Mouse (Mus musculus) WW6 (cell line): ENCODE results near the gene Asna1.

Source experiments
- DNase-seq: peaks from one replicate; pipeline ENCODE4 v3.0.0-alpha.2; 2013; ENCODE audit warnings: low read depth, low spot score

Asna1 gene

DNA sequence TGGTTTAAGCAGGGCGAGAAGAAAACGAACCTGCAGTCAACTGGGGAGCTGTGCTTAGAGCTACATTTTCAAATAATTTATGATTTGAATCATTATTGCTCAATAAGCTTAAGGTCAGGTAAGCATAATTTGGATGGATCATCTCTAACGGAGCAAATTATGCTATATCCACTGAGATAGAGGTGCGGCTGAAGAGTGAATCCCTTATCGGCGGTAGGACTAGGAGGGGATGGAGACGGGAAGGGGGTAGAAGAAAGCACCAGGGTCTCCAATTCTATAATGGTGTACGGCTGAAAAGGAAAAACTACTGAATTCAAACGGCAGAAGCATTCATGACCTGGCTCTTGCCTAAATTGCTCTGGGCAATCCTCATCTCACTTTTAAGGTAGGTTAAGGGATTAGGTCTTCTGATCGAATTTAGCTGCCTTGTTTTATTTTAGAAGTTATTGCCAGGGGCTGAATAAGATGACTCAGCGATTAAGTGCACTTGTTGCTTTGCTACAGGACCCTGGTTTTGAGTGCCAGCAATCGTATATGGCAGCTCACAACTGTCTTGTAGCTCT, 10.2 kb upstream of the Asna1 start:
- DNase-seq = no peak

DNA sequence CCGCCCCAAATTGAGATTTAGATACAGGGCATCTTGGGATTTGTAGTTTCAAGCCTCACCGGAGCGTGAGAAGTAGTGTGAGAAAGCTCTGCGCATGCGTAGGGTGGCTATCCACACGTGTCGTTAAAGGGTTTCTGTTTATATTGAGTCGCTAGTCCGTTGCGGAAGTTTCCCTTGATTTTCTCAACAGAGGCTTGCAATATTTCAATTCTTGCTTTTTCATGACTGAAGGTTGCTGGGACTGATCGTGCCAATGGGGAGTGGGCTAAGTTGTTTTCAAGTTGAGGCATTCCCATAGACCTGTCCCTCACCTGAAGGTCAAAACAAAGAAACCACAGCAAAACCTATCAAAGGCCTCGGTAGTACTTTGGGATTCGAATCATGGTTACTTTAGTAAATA, 9.7 kb upstream of the Asna1 start:
- no peak for DNase-seq

DNA sequence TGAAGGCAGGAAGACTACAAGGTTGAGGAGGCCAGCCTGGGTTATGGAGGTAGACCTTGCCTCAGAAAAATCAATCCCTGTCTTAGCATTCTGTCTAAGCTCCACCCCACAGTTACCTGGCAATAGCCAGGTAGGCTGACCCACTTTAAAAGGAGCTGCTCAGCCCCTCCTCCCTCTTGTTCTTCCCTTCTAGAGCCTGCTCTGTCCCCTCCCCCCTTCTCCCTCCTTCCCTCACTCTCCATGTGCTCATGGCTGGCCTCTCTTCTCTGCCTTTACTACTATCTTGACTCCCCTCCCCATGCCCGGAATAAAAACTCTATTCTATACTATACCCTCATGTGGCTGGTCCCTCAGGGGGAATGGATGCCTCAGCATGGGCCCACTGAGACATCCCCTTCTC, 8.8 kb upstream of the Asna1 start:
- DNase-seq = no peak

- DNase-seq = no peak
Measured at GRCm38 (mm10) chr8:85032622-85033311, 7.7 kb upstream of the Asna1 start.

GRCm38 (mm10) chr8:85029271-85029670, 4.2 kb upstream of the Asna1 start:
- no peak for DNase-seq

GRCm38 (mm10) chr8:85027922-85028321, 2.8 kb upstream of the Asna1 start:
- DNase-seq = no peak

- DNase-seq = no peak
Measured at GRCm38 (mm10) chr8:85027516-85027855, 2.4 kb upstream of the Asna1 start.

- peak; percentile 99 for DNase-seq
Measured at GRCm38 (mm10) chr8:85026670-85027515, 1.8 kb upstream of the Asna1 start, which contains the start of gene Trir. Gene Trir, plus strand, starts transcription at chr8:85026823.

DNA sequence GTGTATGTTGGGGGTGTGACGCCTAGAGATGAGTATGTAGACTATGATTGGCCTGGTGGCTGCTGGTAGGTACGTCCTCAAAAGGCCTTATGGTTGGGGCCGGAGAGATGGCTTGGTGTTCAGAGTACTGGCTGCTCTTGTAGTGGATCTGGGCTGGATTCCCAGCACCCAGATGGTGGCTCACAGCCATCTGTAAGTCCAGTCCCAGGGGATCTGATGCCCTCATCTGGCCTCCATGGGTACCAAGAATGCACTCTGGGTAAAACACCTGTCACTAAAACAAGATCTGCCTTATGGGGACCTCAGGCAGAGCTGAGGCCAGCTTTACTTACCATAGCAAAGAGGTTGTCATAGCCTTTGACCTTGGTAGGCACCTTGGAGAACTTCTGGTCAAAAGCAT, 1.2 kb downstream of the Asna1 start:
- DNase-seq = no peak

- no peak for DNase-seq
Measured at GRCm38 (mm10) chr8:85021514-85022055, 3.5 kb downstream of the Asna1 start.

DNA sequence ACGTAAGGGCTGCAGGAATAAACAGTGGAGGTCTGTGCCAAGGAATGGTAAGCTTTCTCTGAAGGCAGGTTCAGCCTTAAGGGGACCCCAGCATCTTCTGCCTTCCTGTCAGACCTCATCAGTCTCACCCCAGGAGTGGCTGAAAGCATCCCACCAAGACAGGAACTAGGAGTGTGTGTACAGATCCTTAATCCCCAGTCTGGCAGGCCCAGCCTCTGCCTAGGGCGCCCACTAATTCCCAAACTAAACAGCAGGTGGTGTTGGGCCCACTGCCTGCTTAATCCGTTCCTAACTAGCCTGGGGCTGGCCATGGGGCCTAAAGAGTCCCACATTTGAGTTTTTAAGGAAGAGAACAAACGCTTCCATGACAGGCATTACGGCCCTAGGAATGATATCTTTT, 7.9 kb downstream of the Asna1 start:
- no peak for DNase-seq

- no peak for DNase-seq
Measured at GRCm38 (mm10) chr8:85016724-85017123, 8.4 kb downstream of the Asna1 start.

DNA sequence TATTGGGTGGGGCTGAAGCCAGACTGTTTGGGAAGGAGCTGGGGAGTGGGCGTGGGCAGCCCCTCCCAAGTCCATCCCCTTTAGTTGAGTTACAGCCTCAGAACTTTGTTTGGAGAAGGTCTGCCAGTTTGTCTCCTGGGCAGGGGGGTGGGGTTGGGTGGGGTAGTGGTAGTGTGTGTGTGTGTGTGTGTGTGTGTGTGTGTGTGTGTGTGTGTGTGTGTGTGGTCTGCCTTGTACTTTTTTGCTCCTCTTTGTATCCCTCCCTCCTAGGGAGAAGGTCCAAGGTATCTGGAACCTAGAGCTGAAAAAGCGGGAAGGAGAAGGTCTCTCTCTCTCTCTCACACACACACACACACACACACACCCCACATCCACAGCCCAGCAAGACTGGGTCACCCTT, 10.7 kb downstream of the Asna1 start, which contains the start of gene Best2:
Gene Best2 (minus strand): TSS at position 101 of the 400 bp plus-strand sequence.
- no peak for DNase-seq

- DNase-seq = no peak
Measured at GRCm38 (mm10) chr8:85013230-85013840, 11.7 kb downstream of the Asna1 start.

DNA sequence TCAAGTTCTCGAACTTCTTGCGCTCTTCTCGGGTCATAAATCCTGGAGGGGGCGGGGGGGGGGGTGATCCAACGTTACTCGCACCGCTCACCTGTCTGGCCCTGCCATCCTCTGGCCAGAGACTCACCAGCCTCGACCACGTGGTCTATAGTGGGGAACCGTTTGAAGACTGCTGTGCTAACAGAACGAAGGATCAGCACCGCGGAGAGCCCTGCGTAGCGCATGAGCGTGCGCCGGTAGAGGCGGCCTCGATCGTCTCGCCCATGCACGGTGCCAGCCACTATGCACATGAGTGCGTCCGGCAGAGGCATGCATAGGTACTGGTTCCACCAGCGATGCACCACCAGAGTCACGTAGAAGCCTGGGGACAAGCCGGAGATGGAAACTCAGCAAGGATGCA, 13.8 kb downstream of the Asna1 start:
- DNase-seq = no peak

- DNase-seq = no peak
Measured at GRCm38 (mm10) chr8:85007686-85008085, 17.4 kb downstream of the Asna1 start.

- peak; percentile 95 for DNase-seq
Measured at GRCm38 (mm10) chr8:84997649-84998295, 27.3 kb downstream of the Asna1 start.

DNA sequence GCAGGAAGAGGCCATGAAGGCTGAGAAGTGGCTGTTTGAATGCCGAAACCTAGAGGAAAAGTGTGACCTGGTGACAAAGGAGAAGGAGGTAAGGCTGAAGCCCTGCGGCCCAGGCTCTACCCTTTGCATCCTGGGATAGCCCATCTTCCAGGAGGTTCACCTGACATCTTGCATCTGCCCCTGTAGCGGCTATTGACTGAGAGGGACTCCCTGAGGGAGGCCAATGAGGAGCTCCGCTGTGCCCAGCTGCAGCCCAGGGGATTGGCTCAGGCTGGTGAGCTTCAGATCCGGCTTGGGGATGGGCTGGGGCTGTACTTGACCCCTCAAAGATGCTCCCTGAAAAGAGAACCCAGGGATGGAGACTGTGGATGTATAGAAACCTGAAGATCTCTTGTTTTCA, 28.1 kb downstream of the Asna1 start:
- DNase-seq = no peak

- DNase-seq = no peak
Measured at GRCm38 (mm10) chr8:84995680-84996079, 29.4 kb downstream of the Asna1 start.

GRCm38 (mm10) chr8:84994375-84994774, 30.7 kb downstream of the Asna1 start:
- no peak for DNase-seq

DNA sequence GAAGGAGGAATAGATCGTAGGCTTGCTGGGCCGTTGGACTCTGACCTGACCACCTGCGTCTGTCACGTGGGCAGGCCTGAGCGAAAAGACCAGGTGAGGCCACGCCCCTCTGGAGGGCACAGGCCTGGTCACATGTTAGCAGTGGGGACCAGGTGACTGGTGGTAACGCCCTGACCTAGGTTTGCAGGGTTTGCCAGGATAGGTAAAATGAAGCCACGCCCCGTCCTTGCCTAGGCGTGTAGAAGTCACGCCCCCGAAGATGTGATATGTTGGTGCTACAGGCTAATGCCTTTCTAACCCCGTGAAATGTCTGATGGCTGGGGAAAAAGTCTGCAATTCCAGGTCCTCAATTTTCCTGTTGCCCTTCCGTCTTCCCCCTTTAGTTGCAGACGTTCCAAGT, 34.2 kb downstream of the Asna1 start:
- no peak for DNase-seq
